Mouse (Mus musculus) hindbrain, embryonic 12.5 days (tissue): ENCODE data around the gene Hist2h2aa1. TPM values are rescaled to one million over a fixed set of nuclear protein-coding genes. Genes with fewer than 3 reads are reported as not detected.
"Not testable (repeated sequence)": the region's sequence is repeated elsewhere in the genome, so short reads cannot be mapped to it uniquely, and the experiment has no call there.

Experiments used
- ATAC-seq: fragments of 200-750 bp; cut with Nextera tagmentation; 2 replicates; pipeline ENCODE4 v1.8.0; 2017; ENCODE audit warnings: moderate TSS enrichment; ENCODE audit not compliant: low FRiP score
- H3K27ac ChIP-seq: fragments of 300-500 bp; sonication (generic); 2 replicates; pipeline ENCODE4 v1.5.1; 2016; ENCODE audit warnings: mild to moderate bottlenecking
- H3K27me3 ChIP-seq: fragments of 300-500 bp; sonication (generic); 2 replicates; pipeline ENCODE4 v1.6.1; 2016; ENCODE audit warnings: mild to moderate bottlenecking
- H3K36me3 ChIP-seq: fragments of 300-500 bp; sonication (generic); 2 replicates; pipeline ENCODE4 v1.6.1; 2016; ENCODE audit warnings: mild to moderate bottlenecking
- H3K4me1 ChIP-seq: fragments of 300-500 bp; sonication (generic); 2 replicates; pipeline ENCODE4 v1.6.1; 2016
- H3K4me2 ChIP-seq: fragments of 300-500 bp; sonication (generic); replicated peaks from 2 replicates; pipeline ENCODE4 v1.6.1; 2016; ENCODE audit warnings: mild to moderate bottlenecking
- H3K4me3 ChIP-seq: fragments of 300-500 bp; sonication (generic); 2 replicates; pipeline ENCODE4 v1.5.1; 2016; ENCODE audit warnings: mild to moderate bottlenecking
- H3K9ac ChIP-seq: fragments of 300-500 bp; sonication (generic); 2 replicates; pipeline ENCODE4 v1.6.1; 2016; ENCODE audit warnings: mild to moderate bottlenecking, moderate library complexity
- H3K9me3 ChIP-seq: fragments of 300-500 bp; sonication (generic); replicated peaks from 2 replicates; pipeline ENCODE4 v1.6.1; 2016; ENCODE audit warnings: mild to moderate bottlenecking
- WGBS: fragments of 180-500 bp; shearing (Covaris S2); methylation state at CpG from one replicate; pipeline ENCODE4 v1.1.7; 2016; 5-methylcytosine and 5-hydroxymethylcytosine counted together
- polyA plus RNA-seq: library from polyadenylated mRNA; unstranded; fragments of >200 nt; fragmentation: Nextera tagmentation; extraction: Ambion mirVana; gene quantifications from 2 replicates; pipeline ENCODE4 v1.2.1, GENCODE M21; 2016

Gene Hist2h2aa1
- polyA plus RNA-seq, 1 experiment from 2014 or later: 16.0 TPM

DNA sequence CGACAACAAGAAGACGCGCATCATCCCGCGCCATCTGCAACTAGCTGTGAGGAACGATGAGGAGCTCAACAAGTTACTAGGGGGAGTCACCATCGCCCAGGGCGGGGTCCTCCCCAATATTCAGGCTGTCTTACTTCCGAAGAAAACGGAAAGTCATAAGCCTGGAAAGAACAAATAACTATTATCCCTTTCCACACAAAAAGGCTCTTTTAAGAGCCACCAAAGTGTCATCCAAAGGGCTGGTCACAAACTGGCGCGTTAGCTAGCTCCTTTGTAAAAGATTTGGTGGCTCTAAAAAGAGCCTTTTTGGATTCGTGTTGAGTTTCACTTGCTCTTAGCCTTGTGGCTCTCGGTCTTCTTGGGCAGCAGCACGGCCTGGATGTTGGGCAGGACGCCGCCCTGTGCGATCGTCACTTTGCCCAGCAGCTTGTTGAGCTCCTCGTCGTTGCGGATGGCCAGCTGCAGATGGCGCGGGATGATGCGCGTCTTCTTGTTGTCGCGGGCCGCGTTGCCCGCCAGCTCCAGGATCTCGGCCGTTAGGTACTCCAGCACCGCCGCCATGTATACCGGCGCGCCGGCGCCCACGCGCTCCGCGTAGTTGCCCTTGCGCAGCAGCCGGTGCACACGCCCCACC is 25.0 kb upstream of the Hist2h2aa1 start:
- H3K27me3 ChIP-seq, H3K9me3 ChIP-seq, H3K36me3 ChIP-seq: not testable (repeated sequence)
- peak; percentile 30 for ATAC-seq
- Histone ChIP-seq H3K4me3 (peak overlapping the region; percentile 61), H3K9ac (peak overlapping the region; percentile 79), H3K4me1 (peaks cover 23% of the 10 kb centered on the region), H3K27ac (peak overlapping the region; percentile 98), H3K4me2 (peak overlapping the region; percentile 87)
- WGBS: under 1% methylated on average over 42 of the region's 47 CpGs

GRCm38 (mm10) chr3:96220765-96221639 is 24.3 kb upstream of the Hist2h2aa1 start, which contains the start of the genes Hist2h2ac and Hist2h2be:
Gene Hist2h2ac, minus strand, starts transcription at chr3:96220880.
Gene Hist2h2be, plus strand, starts transcription at chr3:96221119.
- Histone ChIP-seq H3K4me3 (peak within 1 kb of the TSS; percentile 61), H3K27me3 (no peaks in the 10 kb centered on the region), H3K36me3 (no peaks in the 10 kb centered on the region), H3K9ac (peak within 1 kb of the TSS; percentile 79), H3K9me3 (no peaks in the 10 kb centered on the region), H3K4me2 (peak within 1 kb of the TSS; percentile 87), H3K27ac (peak within 1 kb of the TSS; percentile 98), H3K4me1 (peaks cover 24% of the 10 kb centered on the region)
- WGBS: under 1% methylated on average over 43 of the region's 43 CpGs
- peak; percentile 73 for ATAC-seq

DNA sequence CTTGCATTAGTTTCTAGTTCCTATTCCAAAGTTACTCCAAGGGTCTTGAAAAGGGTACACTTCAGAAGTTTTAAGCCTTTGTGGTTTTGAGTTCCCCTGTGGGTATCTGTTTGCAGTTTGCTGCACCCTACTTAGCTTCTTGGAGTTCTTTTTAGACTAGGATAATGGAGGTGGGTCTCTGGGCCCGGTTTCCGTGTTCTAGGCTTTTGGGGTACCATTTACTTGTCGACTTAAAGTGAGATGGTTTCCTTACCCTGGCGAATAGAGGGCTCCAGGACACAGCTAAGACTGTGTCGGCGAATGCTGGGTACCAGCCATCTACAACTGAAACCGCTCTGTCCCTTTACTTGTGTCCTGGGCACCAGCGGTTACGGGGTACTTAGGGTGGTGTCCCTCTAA is 23.7 kb upstream of the Hist2h2aa1 start:
- peak overlapping the region; percentile 87 for H3K4me2 ChIP-seq
- H3K9me3 ChIP-seq: no peaks in the 10 kb centered on the region
- 18% methylated on average over 9 of the region's 9 CpGs for WGBS
- peak overlapping the region; percentile 61 for H3K4me3 ChIP-seq
- H3K9ac ChIP-seq: peak overlapping the region; percentile 79
- H3K27ac ChIP-seq: peak overlapping the region; percentile 98
- no peaks in the 10 kb centered on the region for H3K27me3 ChIP-seq
- no peaks in the 10 kb centered on the region for H3K36me3 ChIP-seq
- peaks cover 26% of the 10 kb centered on the region for H3K4me1 ChIP-seq
- ATAC-seq: no peak

DNA sequence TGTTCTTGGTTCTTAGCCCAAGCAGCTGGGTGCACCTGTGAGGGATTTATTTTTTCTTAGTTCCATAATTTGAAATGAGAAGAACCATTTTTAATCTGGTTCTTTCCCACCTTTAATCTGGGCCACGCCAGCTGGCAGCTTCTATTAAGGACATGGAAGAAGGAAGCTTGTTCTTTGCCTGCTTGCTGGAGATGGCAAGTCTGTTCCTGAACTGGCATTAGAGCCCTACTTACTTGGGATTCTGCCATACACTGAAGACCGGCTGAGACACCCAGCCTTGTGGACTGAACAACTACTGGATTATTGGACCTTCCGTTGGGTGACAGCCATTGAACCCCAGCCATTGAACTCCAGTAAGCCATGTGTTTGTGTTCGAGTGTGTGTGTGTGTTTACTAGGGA is 22.5 kb upstream of the Hist2h2aa1 start:
- 90% methylated on average over 4 of the region's 4 CpGs for WGBS
- Histone ChIP-seq H3K4me1 (peaks cover 32% of the 10 kb centered on the region), H3K4me2 (no peak overlapping the region; the same call in 1 of the 2 replicates), H3K9ac (no peak overlapping the region), H3K27me3 (no peaks in the 10 kb centered on the region), H3K36me3 (no peaks in the 10 kb centered on the region), H3K27ac (no peak overlapping the region), H3K9me3 (no peaks in the 10 kb centered on the region), H3K4me3 (no peak overlapping the region)
- ATAC-seq: no peak

- H3K4me1 ChIP-seq: peaks cover 27% of the 10 kb centered on the region
- H3K9ac ChIP-seq: no peak overlapping the region
- H3K9me3 ChIP-seq: no peaks in the 10 kb centered on the region
- no peaks in the 10 kb centered on the region for H3K27me3 ChIP-seq
- no peak for ATAC-seq
- 27% methylated on average over 2 of the region's 2 CpGs for WGBS
- no peaks in the 10 kb centered on the region for H3K36me3 ChIP-seq
- no peak overlapping the region for H3K4me3 ChIP-seq
- no peak overlapping the region for H3K27ac ChIP-seq
- H3K4me2 ChIP-seq: no peak overlapping the region
Observed at GRCm38 (mm10) chr3:96225421-96225820, 19.9 kb upstream of the Hist2h2aa1 start.

- no peaks in the 10 kb centered on the region for H3K9me3 ChIP-seq
- peaks cover 17% of the 10 kb centered on the region for H3K4me1 ChIP-seq
- no peak overlapping the region for H3K4me2 ChIP-seq
- H3K27me3 ChIP-seq: no peaks in the 10 kb centered on the region
- 73% methylated on average over 8 of the region's 8 CpGs for WGBS
- no peak for ATAC-seq
- no peak overlapping the region for H3K27ac ChIP-seq
- no peak overlapping the region for H3K4me3 ChIP-seq
- no peak overlapping the region for H3K9ac ChIP-seq
- no peaks in the 10 kb centered on the region for H3K36me3 ChIP-seq
Observed at GRCm38 (mm10) chr3:96226695-96227648, 18.3 kb upstream of the Hist2h2aa1 start.

GRCm38 (mm10) chr3:96228828-96229227 is 16.5 kb upstream of the Hist2h2aa1 start:
- 0 out of 2 replicates have a peak, but pooled peaks cover 11% of the 10 kb centered on the region for H3K4me1 ChIP-seq
- no peak overlapping the region for H3K4me3 ChIP-seq
- 62% methylated on average over 2 of the region's 2 CpGs for WGBS
- H3K4me2 ChIP-seq: no peak overlapping the region
- H3K9ac ChIP-seq: no peak overlapping the region
- ATAC-seq: no peak
- no peaks in the 10 kb centered on the region for H3K9me3 ChIP-seq
- H3K36me3 ChIP-seq: no peaks in the 10 kb centered on the region
- no peak overlapping the region for H3K27ac ChIP-seq
- no peaks in the 10 kb centered on the region for H3K27me3 ChIP-seq

DNA sequence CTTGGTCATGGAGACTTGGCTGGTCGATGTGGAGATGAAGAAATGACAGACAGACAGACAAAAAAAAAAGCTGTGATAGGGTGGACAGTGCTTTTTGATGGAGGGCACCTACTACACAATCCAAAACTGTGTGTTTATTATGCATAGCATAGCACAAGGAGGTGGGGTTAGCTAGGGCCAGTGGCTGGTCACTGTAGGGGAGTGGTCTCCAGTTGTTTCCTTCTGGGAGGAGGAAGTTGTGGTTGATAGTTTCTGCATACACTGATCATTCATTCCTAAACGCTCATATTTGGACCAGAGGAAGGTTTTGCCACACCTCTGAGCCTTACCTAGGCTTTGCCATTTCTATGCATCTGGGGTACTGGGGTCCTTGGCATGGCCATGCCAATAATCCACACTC is 14.9 kb upstream of the Hist2h2aa1 start:
- H3K4me2 ChIP-seq: no peak overlapping the region

DNA sequence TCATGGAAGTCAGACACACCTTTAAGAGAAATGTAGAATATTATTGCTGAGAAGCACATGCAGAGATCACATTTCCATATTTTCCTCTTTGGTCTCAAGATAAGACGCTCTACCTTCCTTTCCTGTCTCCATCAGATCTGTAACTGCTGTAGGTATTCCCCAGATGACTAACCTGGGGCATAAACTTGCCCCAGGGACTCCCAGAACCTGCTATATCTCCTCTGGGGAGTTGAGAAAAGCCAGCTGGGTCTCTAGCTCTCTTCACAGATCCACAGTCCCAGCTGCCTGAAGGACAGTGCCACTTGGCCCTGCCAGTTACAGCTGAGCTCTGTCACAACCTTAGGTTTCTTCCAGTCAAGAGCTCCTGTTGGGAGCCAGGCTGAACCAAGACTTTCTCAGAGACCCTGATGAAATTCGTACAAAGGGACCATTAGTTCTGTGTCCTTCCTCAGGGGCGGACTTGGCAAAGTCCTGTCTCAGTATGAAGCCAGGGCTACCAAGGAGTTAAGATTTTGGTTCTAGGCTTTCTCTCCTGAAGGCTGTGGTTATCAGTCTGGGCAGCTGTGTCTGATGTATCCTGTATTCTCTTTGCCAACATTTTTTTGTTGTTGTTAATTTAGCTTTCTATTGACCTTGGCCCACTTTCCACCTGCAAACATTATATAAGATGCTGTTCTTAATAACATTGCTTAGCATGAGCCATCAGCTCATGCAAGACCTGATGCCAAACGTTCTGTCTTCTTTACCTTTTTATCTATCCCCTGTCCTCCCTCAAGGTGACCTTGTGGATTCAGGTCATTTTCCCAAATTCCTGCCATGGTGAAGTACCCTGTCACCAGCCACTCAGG is 14.2 kb upstream of the Hist2h2aa1 start:
- 0 out of 2 replicates have a peak, but pooled peaks cover 7% of the 10 kb centered on the region for H3K4me1 ChIP-seq
- no peak for ATAC-seq
- H3K9ac ChIP-seq: no peak overlapping the region
- WGBS: 73% methylated on average over 4 of the region's 4 CpGs
- no peak overlapping the region for H3K4me3 ChIP-seq
- H3K27ac ChIP-seq: no peak overlapping the region
- no peaks in the 10 kb centered on the region for H3K36me3 ChIP-seq
- no peak overlapping the region for H3K4me2 ChIP-seq
- no peaks in the 10 kb centered on the region for H3K27me3 ChIP-seq
- no peaks in the 10 kb centered on the region for H3K9me3 ChIP-seq

More for the DNA sequence above, 14.9 kb upstream of the Hist2h2aa1 start:
- 0 out of 2 replicates have a peak, but pooled peaks cover 9% of the 10 kb centered on the region for H3K4me1 ChIP-seq
- H3K9ac ChIP-seq: no peak overlapping the region
- no peak overlapping the region for H3K4me3 ChIP-seq
- 82% methylated on average over 2 of the region's 2 CpGs for WGBS
- no peaks in the 10 kb centered on the region for H3K27me3 ChIP-seq
- H3K27ac ChIP-seq: no peak overlapping the region
- ATAC-seq: no peak
- no peaks in the 10 kb centered on the region for H3K9me3 ChIP-seq
- no peaks in the 10 kb centered on the region for H3K36me3 ChIP-seq

DNA sequence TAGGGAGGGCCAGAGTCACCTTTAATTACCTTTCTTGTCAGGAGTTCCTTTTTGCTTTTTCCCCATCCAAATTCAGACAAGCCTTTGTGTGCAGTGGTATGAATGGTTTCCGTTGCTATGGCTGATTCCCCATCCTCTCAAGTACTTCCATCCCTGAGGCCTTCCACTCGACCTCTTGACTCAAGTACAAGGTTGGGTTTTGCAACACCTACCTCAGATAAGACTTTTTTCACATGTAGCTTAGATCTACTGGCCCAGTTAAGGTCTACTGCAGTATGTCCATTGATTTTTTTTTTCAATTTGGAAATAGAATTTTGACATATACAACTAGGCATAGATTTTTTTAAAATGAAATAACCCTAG is 13.6 kb upstream of the Hist2h2aa1 start:
- H3K4me2 ChIP-seq: no peak overlapping the region
- 72% methylated on average over 2 of the region's 2 CpGs for WGBS
- no peak overlapping the region for H3K27ac ChIP-seq

DNA sequence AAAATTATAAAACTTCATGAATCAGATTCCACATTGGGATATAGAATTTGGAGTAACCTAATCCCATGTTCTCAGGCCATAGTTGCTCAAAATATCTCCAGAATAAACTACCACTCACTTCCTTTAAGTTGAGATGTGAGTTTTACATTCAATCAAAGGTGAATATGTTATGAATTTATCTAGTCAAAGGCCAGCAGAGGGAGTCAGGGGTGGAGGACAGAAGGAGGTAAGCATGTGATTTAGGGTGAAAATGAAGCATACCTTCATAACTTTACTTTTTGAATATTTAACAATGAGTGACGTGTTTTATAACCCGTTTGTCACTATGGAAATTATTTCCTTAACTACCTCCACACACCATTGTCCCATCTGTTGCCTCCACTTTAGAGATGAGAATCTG is 10.4 kb upstream of the Hist2h2aa1 start:
- Histone ChIP-seq H3K4me1 (peaks cover 15% of the 10 kb centered on the region), H3K27me3 (no peaks in the 10 kb centered on the region), H3K36me3 (no peaks in the 10 kb centered on the region), H3K9ac (no peak overlapping the region), H3K27ac (no peak overlapping the region), H3K4me2 (no peak overlapping the region), H3K4me3 (no peak overlapping the region), H3K9me3 (no peaks in the 10 kb centered on the region)
- WGBS: 95% methylated on average over 2 of the region's 2 CpGs
- no peak for ATAC-seq

More for the DNA sequence above, 13.6 kb upstream of the Hist2h2aa1 start:
- H3K27me3 ChIP-seq: no peaks in the 10 kb centered on the region
- no peaks in the 10 kb centered on the region for H3K9me3 ChIP-seq
- no peak for ATAC-seq
- H3K36me3 ChIP-seq: no peaks in the 10 kb centered on the region
- 0 out of 2 replicates have a peak, but pooled peaks cover 6% of the 10 kb centered on the region for H3K4me1 ChIP-seq
- H3K9ac ChIP-seq: no peak overlapping the region
- H3K4me3 ChIP-seq: no peak overlapping the region
